Mouse (Mus musculus): Measurements from ENCODE around the gene Bcl6. TPM values are rescaled to one million over a fixed set of nuclear protein-coding genes. Genes with fewer than 3 reads are reported as not detected.

Bcl6 gene
- total and polyA plus RNA-seq, 3 experiments, result 36.8 to 88.5 (median 75.1) TPM

- DNase-seq, result no peak
Measured at GRCm38 (mm10) chr16:23921697-23922096, 67.0 kb downstream of the Bcl6 start.

GRCm38 (mm10) chr16:23919418-23919817, 69.2 kb downstream of the Bcl6 start:
- DNase-seq, result no peak

Other genes starting within 250 kb of the Bcl6 start
- under 1 TPM; 0.43 to 0.73 TPM for gene Sst, start 97.9 kb downstream of the Bcl6 start, total RNA-seq (2021)
- 0.38 TPM in 1 of 2 replicates, not detected in the other for gene Sst, start 97.9 kb downstream of the Bcl6 start, polyA plus RNA-seq (2012; rRNA removed)
- gene Rtp2, start 56.5 kb downstream of the Bcl6 start, total RNA-seq (2021), result not detected
- not detected in 2 replicates for gene Rtp2, start 56.5 kb downstream of the Bcl6 start, polyA plus RNA-seq (2012; rRNA removed)
- not detected for gene Gm37419, start 370 bp downstream of the Bcl6 start, total RNA-seq (2021)
- gene Gm37419, start 370 bp downstream of the Bcl6 start, polyA plus RNA-seq (2012; rRNA removed), result not detected in 2 replicates

All from adrenal gland, adult 2 months (tissue).